Mouse (Mus musculus) heart, adult 9 months (tissue): ENCODE measurements at regions not wholly inside any gene's neighbourhood (a gene's known extent, or its start where the extent isn't known, plus 50 kb on each side); places are given as distances from the start of the nearest gene placed in this dataset.

ENCODE experiments used
- DNase-seq, 2 experiments: peaks; one replicate each; pipeline ENCODE4 v3.0.0; 2022; ENCODE audit warnings: low spot score in 2 of 2

GRCm38 (mm10) chr4:131014301-131015081 lies 70.3 kb downstream of the Matn1 start:
- DNase-seq = no peak

GRCm38 (mm10) chr4:131015156-131015555 lies 71.0 kb downstream of the Matn1 start:
- DNase-seq = no peak

GRCm38 (mm10) chr4:131023601-131024000 lies 79.4 kb downstream of the Matn1 start:
- DNase-seq = no peak

GRCm38 (mm10) chr4:131036292-131036691 lies 92.1 kb downstream of the Matn1 start:
- no peak for DNase-seq

- no peak for DNase-seq
Measured at GRCm38 (mm10) chr4:131037179-131037578, 93.0 kb downstream of the Matn1 start.

- DNase-seq = no peak
Measured at GRCm38 (mm10) chr4:131039686-131040085, 95.5 kb downstream of the Matn1 start.

GRCm38 (mm10) chr4:131041210-131041609 lies 97.0 kb downstream of the Matn1 start:
- DNase-seq = no peak

GRCm38 (mm10) chr4:131046101-131046500 lies 101.9 kb downstream of the Matn1 start:
- DNase-seq = no peak

- DNase-seq = no peak
Measured at GRCm38 (mm10) chr4:131046969-131047650, 102.9 kb downstream of the Matn1 start.

- no peak for DNase-seq
Measured at GRCm38 (mm10) chr4:131056293-131056692, 112.1 kb downstream of the Matn1 start.

- no peak for DNase-seq
Measured at GRCm38 (mm10) chr4:131059572-131059971, 115.4 kb downstream of the Matn1 start.

- DNase-seq = no peak
Measured at GRCm38 (mm10) chr4:131060191-131060680, 116.1 kb downstream of the Matn1 start.

GRCm38 (mm10) chr4:131060706-131061105 lies 116.5 kb downstream of the Matn1 start:
- no peak for DNase-seq

GRCm38 (mm10) chr4:131062592-131062991 lies 118.4 kb downstream of the Matn1 start:
- DNase-seq = no peak

GRCm38 (mm10) chr4:131066186-131066939 lies 122.2 kb downstream of the Matn1 start:
- no peak for DNase-seq

GRCm38 (mm10) chr4:131070566-131070965 lies 126.4 kb downstream of the Matn1 start:
- no peak for DNase-seq

- no peak for DNase-seq
Measured at GRCm38 (mm10) chr4:131072623-131073022, 128.4 kb downstream of the Matn1 start.

- DNase-seq = no peak
Measured at GRCm38 (mm10) chr4:131073420-131073819, 129.2 kb downstream of the Matn1 start.

- no peak for DNase-seq
Measured at GRCm38 (mm10) chr4:131075326-131075932, 131.2 kb downstream of the Matn1 start.

GRCm38 (mm10) chr4:131076628-131077027 lies 132.4 kb downstream of the Matn1 start:
- no peak for DNase-seq

- no peak for DNase-seq
Measured at GRCm38 (mm10) chr4:131080113-131080512, 135.9 kb downstream of the Matn1 start.

- no peak for DNase-seq
Measured at GRCm38 (mm10) chr4:131083405-131083804, 139.2 kb downstream of the Matn1 start.
